Mouse (Mus musculus) small intestine, adult 2 months (tissue): ENCODE measurements around the gene Arl6ip1. TPM values are rescaled to one million over a fixed set of nuclear protein-coding genes. Genes with fewer than 3 reads are reported as not detected.

Experiments used
- H3K27ac ChIP-seq: fragments of 200-500 bp; 2 replicates; pipeline ENCODE4 v1.5.1; 2012; ENCODE audit warnings: low read depth, low read length, control low read depth, inconsistent platforms; ENCODE audit not compliant: insufficient read depth
- H3K27me3 ChIP-seq: fragments of 200-500 bp; 2 replicates; pipeline ENCODE4 v1.6.1; 2012; ENCODE audit warnings: mild to moderate bottlenecking, moderate library complexity, low read length, inconsistent platforms; ENCODE audit not compliant: control insufficient read depth, insufficient read depth
- H3K36me3 ChIP-seq: fragments of 200-500 bp; 2 replicates; pipeline ENCODE4 v1.6.1; 2012; ENCODE audit warnings: mild to moderate bottlenecking, low read length, control low read depth, inconsistent platforms; ENCODE audit not compliant: control insufficient read depth, insufficient read depth
- H3K4me1 ChIP-seq: fragments of 200-500 bp; 2 replicates; pipeline ENCODE4 v1.6.1; 2012; ENCODE audit warnings: low read length, inconsistent platforms, mixed read lengths; ENCODE audit not compliant: control insufficient read depth, insufficient read depth, insufficient read length
- H3K4me3 ChIP-seq: fragments of 200-500 bp; 2 replicates; pipeline ENCODE4 v1.5.1; 2012; ENCODE audit warnings: low read depth, mild to moderate bottlenecking, control low read depth, inconsistent platforms, low read length, moderate library complexity
- CTCF ChIP-seq: fragments of 200-500 bp; IDR thresholded peaks from 2 replicates; pipeline ENCODE4 v1.5.1; 2012; ENCODE audit warnings: low read depth, mild to moderate bottlenecking, control low read depth, inconsistent platforms, low read length, moderate library complexity, mixed read lengths; ENCODE audit not compliant: insufficient replicate concordance, insufficient read length; ENCODE audit errors: extremely low read depth
- POLR2A ChIP-seq: fragments of 200-500 bp; IDR thresholded peaks from 2 replicates; pipeline ENCODE4 v1.6.1; 2012; ENCODE audit warnings: low read depth, mild to moderate bottlenecking, control low read depth, inconsistent platforms, low read length, moderate library complexity
- WGBS: fragments of 180-500 bp; shearing (Covaris S2); methylation state at CpG from one replicate; pipeline ENCODE4 v1.1.7; 2018; 5-methylcytosine and 5-hydroxymethylcytosine counted together
- polyA plus RNA-seq: library from polyadenylated mRNA; depleted of rRNA; stranded (reverse); fragments of >200 nt; gene quantifications from 2 replicates; pipeline ENCODE4 v1.2.3, GENCODE M21; 2012

Arl6ip1 gene
- polyA plus RNA-seq, 1 experiment: 99.7 TPM

- Histone ChIP-seq H3K27me3 (no peaks in the 10 kb centered on the region), H3K4me1 (peaks cover 18% of the 10 kb centered on the region; the same call in 1 of the 2 replicates), H3K27ac (peak within 1 kb of the TSS; percentile 64), H3K4me3 (peak within 1 kb of the TSS; percentile 91), H3K36me3 (peaks cover 60% of the 10 kb centered on the region)
- under 1% methylated on average over 40 of the region's 40 CpGs for WGBS
- TF ChIP-seq POLR2A: peak; percentile 70
- no peak for TF ChIP-seq CTCF
Measured at GRCm38 (mm10) chr7:118115877-118116568, 13.4 kb downstream of the Arl6ip1 start, which contains the start of gene Rps15a. TSS of gene Rps15a (minus strand) at chr7:118116188.

- no peaks in the 10 kb centered on the region for H3K27me3 ChIP-seq
- WGBS: under 1% methylated on average over 20 of the region's 20 CpGs
- H3K4me1 ChIP-seq: peaks cover 19% of the 10 kb centered on the region; the same call in 1 of the 2 replicates
- TF ChIP-seq CTCF (no peak), POLR2A (no peak)
- H3K27ac ChIP-seq: peak overlapping the region; percentile 43
- H3K4me3 ChIP-seq: peak overlapping the region; percentile 91
- peaks cover 60% of the 10 kb centered on the region for H3K36me3 ChIP-seq
Measured at GRCm38 (mm10) chr7:118115533-118115876, 14.0 kb downstream of the Arl6ip1 start.

GRCm38 (mm10) chr7:118113541-118114297, 15.7 kb downstream of the Arl6ip1 start:
- peaks cover 19% of the 10 kb centered on the region; the same call in 1 of the 2 replicates for H3K4me1 ChIP-seq
- no peak overlapping the region for H3K27ac ChIP-seq
- 47% methylated on average over 5 of the region's 5 CpGs for WGBS
- no peak overlapping the region for H3K4me3 ChIP-seq
- TF ChIP-seq CTCF (no peak), POLR2A (no peak)
- peaks cover 59% of the 10 kb centered on the region for H3K36me3 ChIP-seq
- no peaks in the 10 kb centered on the region for H3K27me3 ChIP-seq

GRCm38 (mm10) chr7:118111128-118111527, 18.3 kb downstream of the Arl6ip1 start:
- peaks cover 73% of the 10 kb centered on the region for H3K36me3 ChIP-seq
- 47% methylated on average over 3 of the region's 3 CpGs for WGBS

GRCm38 (mm10) chr7:118107671-118108070, 21.8 kb downstream of the Arl6ip1 start:
- WGBS: 20% methylated on average over 1 of the region's 1 CpGs
- H3K36me3 ChIP-seq: peaks cover 61% of the 10 kb centered on the region

More at GRCm38 (mm10) chr7:118111128-118111527, 18.3 kb downstream of the Arl6ip1 start:
- Histone ChIP-seq H3K4me1 (peaks cover 19% of the 10 kb centered on the region; the same call in 1 of the 2 replicates), H3K4me3 (no peak overlapping the region), H3K27me3 (no peaks in the 10 kb centered on the region), H3K27ac (no peak overlapping the region)
- no peak for TF ChIP-seq POLR2A
- TF ChIP-seq CTCF: no peak

GRCm38 (mm10) chr7:118104458-118105052, 24.9 kb downstream of the Arl6ip1 start:
- Histone ChIP-seq H3K27ac (no peak overlapping the region), H3K4me1 (peaks cover 2% of the 10 kb centered on the region; the same call in 1 of the 2 replicates), H3K36me3 (peaks cover 36% of the 10 kb centered on the region), H3K27me3 (no peaks in the 10 kb centered on the region), H3K4me3 (no peak overlapping the region)
- TF ChIP-seq POLR2A: no peak
- no peak for TF ChIP-seq CTCF
- WGBS: 66% methylated on average over 5 of the region's 5 CpGs

More at GRCm38 (mm10) chr7:118107671-118108070, 21.8 kb downstream of the Arl6ip1 start:
- Histone ChIP-seq H3K4me3 (no peak overlapping the region), H3K27ac (no peak overlapping the region), H3K4me1 (peaks cover 13% of the 10 kb centered on the region), H3K27me3 (no peaks in the 10 kb centered on the region)
- TF ChIP-seq POLR2A (no peak), CTCF (no peak)
